Mouse (Mus musculus): ENCODE measurements around the gene Hmgb3. TPM values are rescaled to one million over a fixed set of nuclear protein-coding genes. Genes with fewer than 3 reads are reported as not detected.

Gene Hmgb3
- polyA plus RNA-seq, 1 experiment from 2014 or later, result 702 TPM

Small RNA genes lying within 50 kb of the gene (microRNA-seq; reads per million reads assigned to microRNA genes)
- gene Gm23945, result not detected

Other genes starting within 250 kb of the Hmgb3 start
- gene Mtmr1, start 191.2 kb upstream of the Hmgb3 start, polyA plus RNA-seq (2016; fragmentation: Nextera tagmentation; extraction: Ambion mirVana), result 16.0 and 18.2 TPM in 2 replicates
- gene Cd99l2, start 63.1 kb upstream of the Hmgb3 start, polyA plus RNA-seq (2016; fragmentation: Nextera tagmentation; extraction: Ambion mirVana), result 38.6 and 40.0 TPM in 2 replicates
- 0.78 and 1.1 TPM in 2 replicates for gene Gpr50, start 107.7 kb downstream of the Hmgb3 start, polyA plus RNA-seq (2016; fragmentation: Nextera tagmentation; extraction: Ambion mirVana)

Measured in midbrain, embryonic 12.5 days (tissue).